Mouse (Mus musculus): Measurements from ENCODE around the gene Gpr108.

DNA sequence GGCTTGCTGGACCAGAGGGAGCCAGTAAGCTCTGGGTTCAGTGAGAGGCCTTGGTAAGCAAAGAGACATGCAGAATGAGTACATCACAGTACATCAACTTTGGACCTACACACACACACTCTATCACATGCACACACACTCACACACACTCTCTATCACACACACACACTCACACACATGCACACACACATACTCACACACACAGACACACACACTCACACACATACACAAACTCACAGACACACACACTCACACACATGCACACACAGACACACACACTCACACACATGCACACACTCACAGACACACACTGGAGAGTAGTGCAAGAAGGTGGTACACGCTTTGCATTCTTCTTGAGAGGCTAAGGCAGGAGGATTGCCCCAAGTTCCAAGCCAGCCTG is 16.0 kb downstream of the Gpr108 start:
- TF ChIP-seq CTCF (IDR thresholded peaks at IDR 0.05; ENCODE audit: extremely low read depth, insufficient read depth, low read length) (no peak), POLR2A (IDR thresholded peaks at IDR 0.05; ENCODE audit: extremely low read depth, insufficient read depth, low read length) (no peak)

All from cortical plate, adult 2 months (tissue).